Mouse (Mus musculus): ENCODE measurements at regions not wholly inside any gene's neighbourhood (a gene's known extent, or its start where the extent isn't known, plus 50 kb on each side); places are given as distances from the start of the nearest gene placed in this dataset.
"Not testable (repeated sequence)": the region's sequence is repeated elsewhere in the genome, so short reads cannot be mapped to it uniquely, and the experiment has no call there.

GRCm38 (mm10) chr12:114391447-114391846, 847.7 kb downstream of the Adam6a start:
- Histone ChIP-seq H3K27me3 (ENCODE audit: control insufficient read depth, insufficient read depth, low read length) (no peaks in the 10 kb centered on the region), H3K27ac (ENCODE audit: control insufficient read depth, insufficient read depth, low read depth, low read length) (no peak overlapping the region), H3K4me3 (ENCODE audit: control insufficient read depth, low read depth, low read length) (no peak overlapping the region), H3K36me3 (ENCODE audit: control insufficient read depth, insufficient read depth, low read length) (no peaks in the 10 kb centered on the region), H3K4me1 (ENCODE audit: control insufficient read depth, insufficient read depth, low read length) (no peaks in the 10 kb centered on the region)
- no peak for TF ChIP-seq CTCF (IDR thresholded peaks at IDR 0.05; ENCODE audit: control insufficient read depth, insufficient read depth, insufficient replicate concordance, low read depth, low read length)
- TF ChIP-seq POLR2A (IDR thresholded peaks at IDR 0.05; ENCODE audit: control insufficient read depth, low read depth, low read length) = no peak

DNA sequence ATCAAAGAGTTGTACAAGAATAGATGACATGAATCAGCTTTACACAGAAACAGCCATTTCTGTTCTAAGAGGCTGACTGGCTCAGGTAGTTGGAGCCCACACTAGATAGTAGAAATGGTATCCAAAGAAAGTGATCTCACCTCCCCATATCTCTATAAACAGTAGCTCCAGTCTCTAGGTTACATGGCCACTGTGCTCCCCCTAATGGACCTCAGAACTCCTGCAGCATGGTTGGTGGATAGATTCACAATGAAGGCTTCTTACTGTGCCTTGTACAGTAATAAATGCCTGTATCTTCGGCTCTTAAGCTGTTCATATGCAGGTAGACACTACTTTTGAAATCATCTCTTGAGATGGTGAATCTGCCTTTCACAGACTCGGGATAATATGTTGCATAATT, 862.5 kb downstream of the Adam6a start:
- H3K4me1 ChIP-seq (ENCODE audit: control insufficient read depth, insufficient read depth, low read length) = no peaks in the 10 kb centered on the region
- no peaks in the 10 kb centered on the region for H3K27me3 ChIP-seq (ENCODE audit: control insufficient read depth, insufficient read depth, low read length)
- no peak overlapping the region for H3K4me3 ChIP-seq (ENCODE audit: control insufficient read depth, low read depth, low read length)
- no peak overlapping the region for H3K27ac ChIP-seq (ENCODE audit: control insufficient read depth, insufficient read depth, low read depth, low read length)
- no peaks in the 10 kb centered on the region for H3K36me3 ChIP-seq (ENCODE audit: control insufficient read depth, insufficient read depth, low read length)
- TF ChIP-seq CTCF (IDR thresholded peaks at IDR 0.05; ENCODE audit: control insufficient read depth, insufficient read depth, insufficient replicate concordance, low read depth, low read length) = no peak
- TF ChIP-seq POLR2A (IDR thresholded peaks at IDR 0.05; ENCODE audit: control insufficient read depth, low read depth, low read length) = no peak

- H3K36me3 ChIP-seq (ENCODE audit: control insufficient read depth, insufficient read depth, low read length) = no peaks in the 10 kb centered on the region
- H3K4me3 ChIP-seq (ENCODE audit: control insufficient read depth, low read depth, low read length) = no peak overlapping the region
- TF ChIP-seq POLR2A (IDR thresholded peaks at IDR 0.05; ENCODE audit: control insufficient read depth, low read depth, low read length) (no peak), CTCF (IDR thresholded peaks at IDR 0.05; ENCODE audit: control insufficient read depth, insufficient read depth, insufficient replicate concordance, low read depth, low read length) (no peak)
- H3K4me1 ChIP-seq (ENCODE audit: control insufficient read depth, insufficient read depth, low read length) = no peaks in the 10 kb centered on the region
- no peaks in the 10 kb centered on the region for H3K27me3 ChIP-seq (ENCODE audit: control insufficient read depth, insufficient read depth, low read length)
- no peak overlapping the region for H3K27ac ChIP-seq (ENCODE audit: control insufficient read depth, insufficient read depth, low read depth, low read length)
Measured at GRCm38 (mm10) chr12:114434529-114434928, 890.8 kb downstream of the Adam6a start.

DNA sequence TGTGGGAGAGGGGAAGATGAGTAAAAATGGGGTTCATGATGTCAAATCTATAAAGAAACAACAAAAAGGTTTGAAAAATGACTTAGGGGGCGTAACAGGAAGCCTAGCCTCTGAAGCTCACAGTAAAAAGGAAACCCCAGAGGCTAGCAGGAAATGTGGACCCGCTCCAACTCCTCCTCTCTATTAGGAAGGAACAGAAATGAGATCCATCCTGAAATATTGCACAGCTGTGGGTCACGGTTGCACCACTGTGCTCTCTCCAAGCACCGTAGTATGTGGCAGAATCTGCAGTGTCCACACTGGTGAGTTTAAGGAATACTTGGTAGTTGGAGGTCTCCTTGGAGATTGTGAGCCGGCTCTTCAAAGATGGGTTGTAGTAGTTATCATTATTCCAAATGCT, 918.3 kb downstream of the Adam6a start:
- Histone ChIP-seq H3K4me3 (ENCODE audit: control insufficient read depth, low read depth, low read length) (no peak overlapping the region), H3K27ac (ENCODE audit: control insufficient read depth, insufficient read depth, low read depth, low read length) (no peak overlapping the region), H3K4me1 (ENCODE audit: control insufficient read depth, insufficient read depth, low read length) (no peaks in the 10 kb centered on the region), H3K27me3 (ENCODE audit: control insufficient read depth, insufficient read depth, low read length) (no peaks in the 10 kb centered on the region), H3K36me3 (ENCODE audit: control insufficient read depth, insufficient read depth, low read length) (no peaks in the 10 kb centered on the region)
- no peak for TF ChIP-seq CTCF (IDR thresholded peaks at IDR 0.05; ENCODE audit: control insufficient read depth, insufficient read depth, insufficient replicate concordance, low read depth, low read length)
- TF ChIP-seq POLR2A (IDR thresholded peaks at IDR 0.05; ENCODE audit: control insufficient read depth, low read depth, low read length) = no peak

DNA sequence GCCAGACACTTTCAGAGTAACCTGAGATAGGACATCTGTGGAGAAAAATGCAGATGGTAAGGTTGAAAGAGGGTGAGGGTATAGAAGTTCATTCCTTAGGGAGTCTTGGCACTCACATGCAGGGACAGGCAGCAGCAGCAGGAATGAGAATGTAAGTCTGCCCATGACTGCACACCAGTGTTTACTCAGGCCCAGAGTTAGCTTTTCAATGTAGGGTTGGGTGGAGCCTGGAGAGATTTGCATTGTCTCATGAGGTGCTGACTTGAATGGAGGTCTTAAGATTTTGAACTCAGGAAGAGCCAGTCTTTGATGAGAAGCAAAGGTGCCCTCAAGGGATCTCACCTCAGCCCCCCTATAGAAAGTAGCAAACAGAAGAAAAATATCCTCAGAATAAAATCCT, 918.9 kb downstream of the Adam6a start:
- Histone ChIP-seq H3K36me3 (ENCODE audit: control insufficient read depth, insufficient read depth, low read length) (no peaks in the 10 kb centered on the region), H3K4me3 (ENCODE audit: control insufficient read depth, low read depth, low read length) (no peak overlapping the region), H3K27ac (ENCODE audit: control insufficient read depth, insufficient read depth, low read depth, low read length) (no peak overlapping the region), H3K27me3 (ENCODE audit: control insufficient read depth, insufficient read depth, low read length) (no peaks in the 10 kb centered on the region), H3K4me1 (ENCODE audit: control insufficient read depth, insufficient read depth, low read length) (no peaks in the 10 kb centered on the region)
- no peak for TF ChIP-seq POLR2A (IDR thresholded peaks at IDR 0.05; ENCODE audit: control insufficient read depth, low read depth, low read length)
- TF ChIP-seq CTCF (IDR thresholded peaks at IDR 0.05; ENCODE audit: control insufficient read depth, insufficient read depth, insufficient replicate concordance, low read depth, low read length) = no peak

- H3K4me1 ChIP-seq (ENCODE audit: control insufficient read depth, insufficient read depth, low read length) = no peaks in the 10 kb centered on the region
- no peak overlapping the region for H3K4me3 ChIP-seq (ENCODE audit: control insufficient read depth, low read depth, low read length)
- no peaks in the 10 kb centered on the region for H3K36me3 ChIP-seq (ENCODE audit: control insufficient read depth, insufficient read depth, low read length)
- no peaks in the 10 kb centered on the region for H3K27me3 ChIP-seq (ENCODE audit: control insufficient read depth, insufficient read depth, low read length)
- TF ChIP-seq POLR2A (IDR thresholded peaks at IDR 0.05; ENCODE audit: control insufficient read depth, low read depth, low read length) (no peak), CTCF (IDR thresholded peaks at IDR 0.05; ENCODE audit: control insufficient read depth, insufficient read depth, insufficient replicate concordance, low read depth, low read length) (no peak)
- H3K27ac ChIP-seq (ENCODE audit: control insufficient read depth, insufficient read depth, low read depth, low read length) = no peak overlapping the region
Measured at GRCm38 (mm10) chr12:114468857-114469256, 925.1 kb downstream of the Adam6a start.

DNA sequence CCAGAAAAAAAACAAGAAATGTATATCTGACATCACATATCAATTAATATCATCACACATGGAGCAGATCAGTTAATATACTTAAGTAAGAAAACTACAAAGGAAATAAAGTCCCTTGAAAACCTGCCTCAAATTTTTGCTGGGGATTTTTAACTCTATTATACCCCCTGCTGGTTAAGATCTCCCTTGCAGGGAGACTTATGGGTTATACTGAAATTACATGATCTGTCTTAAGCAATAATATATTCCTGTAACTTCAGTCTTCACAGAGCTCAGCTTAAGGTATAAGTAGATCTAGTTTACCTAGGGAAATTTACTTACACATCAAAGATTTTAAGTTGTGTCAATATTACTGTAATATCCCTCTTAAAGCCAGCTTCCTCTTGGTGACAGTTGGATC, 929.0 kb downstream of the Adam6a start:
- H3K4me1 ChIP-seq (ENCODE audit: control insufficient read depth, insufficient read depth, low read length); H3K27ac ChIP-seq (ENCODE audit: control insufficient read depth, insufficient read depth, low read depth, low read length); H3K27me3 ChIP-seq (ENCODE audit: control insufficient read depth, insufficient read depth, low read length); H3K36me3 ChIP-seq (ENCODE audit: control insufficient read depth, insufficient read depth, low read length); H3K4me3 ChIP-seq (ENCODE audit: control insufficient read depth, low read depth, low read length): not testable (repeated sequence)

GRCm38 (mm10) chr12:114478741-114479140, 935.0 kb downstream of the Adam6a start:
- Histone ChIP-seq H3K36me3 (ENCODE audit: control insufficient read depth, insufficient read depth, low read length) (no peaks in the 10 kb centered on the region), H3K4me1 (ENCODE audit: control insufficient read depth, insufficient read depth, low read length) (no peaks in the 10 kb centered on the region), H3K27me3 (ENCODE audit: control insufficient read depth, insufficient read depth, low read length) (no peaks in the 10 kb centered on the region), H3K4me3 (ENCODE audit: control insufficient read depth, low read depth, low read length) (no peak overlapping the region), H3K27ac (ENCODE audit: control insufficient read depth, insufficient read depth, low read depth, low read length) (no peak overlapping the region)
- TF ChIP-seq POLR2A (IDR thresholded peaks at IDR 0.05; ENCODE audit: control insufficient read depth, low read depth, low read length) = no peak
- TF ChIP-seq CTCF (IDR thresholded peaks at IDR 0.05; ENCODE audit: control insufficient read depth, insufficient read depth, insufficient replicate concordance, low read depth, low read length) = no peak

- H3K4me3 ChIP-seq (ENCODE audit: control insufficient read depth, low read depth, low read length); H3K27me3 ChIP-seq (ENCODE audit: control insufficient read depth, insufficient read depth, low read length); H3K4me1 ChIP-seq (ENCODE audit: control insufficient read depth, insufficient read depth, low read length); H3K36me3 ChIP-seq (ENCODE audit: control insufficient read depth, insufficient read depth, low read length); H3K27ac ChIP-seq (ENCODE audit: control insufficient read depth, insufficient read depth, low read depth, low read length): not testable (repeated sequence)
Measured at GRCm38 (mm10) chr12:114493500-114494031, 949.9 kb downstream of the Adam6a start.

Measured in testis, adult 2 months (tissue).